Mouse (Mus musculus) bone marrow, adult 2 months (tissue): Measurements from ENCODE around the gene C330007P06Rik.

Experiments
- CTCF ChIP-seq: fragments of 200-500 bp; IDR thresholded peaks from 2 replicates; pipeline ENCODE4 v1.5.1; 2011; ENCODE audit warnings: low read length, control low read depth; ENCODE audit not compliant: control insufficient read depth, insufficient read depth
- POLR2A ChIP-seq: fragments of 200-500 bp; IDR thresholded peaks from 2 replicates; pipeline ENCODE4 v1.6.1; 2011; ENCODE audit warnings: low read depth, mild to moderate bottlenecking, control low read depth, low read length, borderline replicate concordance; ENCODE audit not compliant: control insufficient read depth

GRCm38 (mm10) chrX:36777694-36778093, 96.2 kb downstream of the C330007P06Rik start:
- TF ChIP-seq POLR2A (no peak), CTCF (no peak)
